Mouse (Mus musculus): Measurements from ENCODE around the gene Igfn1.

- TF ChIP-seq POLR2A (IDR thresholded peaks at IDR 0.05; ENCODE audit: insufficient read length, low read depth), result peak; percentile 61
- no peak for TF ChIP-seq SRF (IDR thresholded peaks at IDR 0.05; ENCODE audit: control insufficient read depth, insufficient read length, low read depth)
- TF ChIP-seq TCF3 (IDR thresholded peaks at IDR 0.05; ENCODE audit: insufficient read length, low read depth), result peak; percentile 31
These were observed 46.4 kb upstream of the Igfn1 start, which contains the start of gene Cacna1s for GRCm38 (mm10) chr1:136052547-136052946.
